9 mouse cellular contexts compared by ENCODE assay signal in the genomic region with DNA sequence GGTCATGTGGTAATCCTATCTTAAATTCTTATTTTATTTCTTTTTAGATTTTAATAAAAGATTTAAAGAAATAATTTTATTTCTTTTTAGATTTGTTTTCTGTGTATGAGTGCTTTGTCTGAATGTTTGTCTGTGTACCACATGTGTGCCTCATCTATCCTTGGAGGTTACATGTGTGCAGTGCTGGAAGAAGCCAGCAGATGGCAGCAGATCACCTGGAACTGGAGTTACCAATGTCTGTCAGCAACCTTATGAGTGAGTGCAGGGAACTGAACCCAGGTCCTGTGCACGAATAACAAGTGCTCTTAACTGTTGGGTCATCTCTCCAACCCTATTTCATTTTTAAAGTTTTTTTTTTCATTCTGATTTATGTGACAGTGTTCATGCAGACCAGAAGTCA. TPM values are rescaled to one million over a fixed set of nuclear protein-coding genes. Genes with fewer than 3 reads are reported as not detected.
DNase-seq lines count a peak whose midpoint lies in the region; ATAC-seq and TF ChIP-seq lines count a peak whose summit lies in the region.
"Had no signal": no experiment of that assay in that cellular context is flagged by ENCODE, and none has a peak within 500 bp of the region (broad histone marks: within the 10 kb centered on the region; RNA-seq: fewer than 3 reads in every experiment).

No protein-coding gene starts in this region.

- no peaks in the 10 kb centered on the region for H3K36me3 ChIP-seq in forebrain, embryonic 14.5 days (ENCODE audit: control insufficient read depth, insufficient read depth, low read length)
- no peaks in the 10 kb centered on the region for H3K36me3 ChIP-seq in forebrain, embryonic 13.5 days (ENCODE audit: poor library complexity, severe bottlenecking)
- no peaks in the 10 kb centered on the region for H3K36me3 ChIP-seq in thymus, adult 2 months (ENCODE audit: control insufficient read depth, insufficient read depth, low read length)
- H3K36me3 ChIP-seq: stomach, embryonic 15.5 days had no signal

- no peak overlapping the region for H3K9ac ChIP-seq in forebrain, embryonic 14.5 days (ENCODE audit: low read length)
- no peak overlapping the region for H3K9ac ChIP-seq in forebrain, embryonic 13.5 days
- H3K9ac ChIP-seq: stomach, embryonic 15.5 days had no signal

- ATAC-seq in forebrain, embryonic 14.5 days: no peak
- no peak for ATAC-seq in forebrain, embryonic 13.5 days

- no peak overlapping the region for H3K4me3 ChIP-seq in forebrain, embryonic 14.5 days (ENCODE audit: low read depth, low read length)
- no peak overlapping the region for H3K4me3 ChIP-seq in forebrain, embryonic 13.5 days
- H3K4me3 ChIP-seq in thymus, adult 2 months (ENCODE audit: control insufficient read depth, insufficient read depth, low read length): no peak overlapping the region
- H3K4me3 ChIP-seq: stomach, embryonic 15.5 days had no signal

- 88% methylated on average over 1 of the region's 1 CpGs for WGBS in forebrain, embryonic 14.5 days
- WGBS in forebrain, embryonic 13.5 days: 82% methylated on average over 1 of the region's 1 CpGs
- 91% methylated on average over 1 of the region's 1 CpGs for WGBS in thymus, adult 2 months

- no peak for TF ChIP-seq CTCF in thymus, adult 2 months (IDR thresholded peaks at IDR 0.05; ENCODE audit: borderline replicate concordance, control insufficient read depth, extremely low read depth, insufficient read depth, low read length, poor library complexity)

- H3K4me1 ChIP-seq in forebrain, embryonic 14.5 days (ENCODE audit: control insufficient read depth, insufficient read depth, low read length): no peaks in the 10 kb centered on the region
- no peaks in the 10 kb centered on the region for H3K4me1 ChIP-seq in forebrain, embryonic 13.5 days
- H3K4me1 ChIP-seq in thymus, adult 2 months (replicated peaks; ENCODE audit: control insufficient read depth, insufficient read depth, low read length): no peaks in the 10 kb centered on the region

- no peaks in the 10 kb centered on the region for H3K9me3 ChIP-seq in forebrain, embryonic 14.5 days (replicated peaks; ENCODE audit: control insufficient read depth, low read length)
- H3K9me3 ChIP-seq in forebrain, embryonic 13.5 days (replicated peaks): peaks cover 3% of the 10 kb centered on the region; the same call in 1 of the 2 replicates
- H3K9me3 ChIP-seq: stomach, embryonic 15.5 days had no signal

- TF ChIP-seq POLR2A in thymus, adult 2 months (IDR thresholded peaks at IDR 0.05; ENCODE audit: control insufficient read depth, extremely low read depth, insufficient read depth, low read length, poor library complexity): no peak

- DNase-seq in forebrain, embryonic 14.5 days (ENCODE audit: low spot score): peak; percentile 48
- DNase-seq in right cerebral cortex, adult 18-20 months: peak; percentile 5
- DNase-seq in right cerebral cortex, postnatal 25 days: no peak
- peak; percentile 47 to 66 for DNase-seq in cerebellum, postnatal 25 days
- DNase-seq in kidney, postnatal 4 days: peak; percentile 71 to 76
- DNase-seq in lung, postnatal 4 days: peak; percentile 32 to 65
- peak; percentile 75 for DNase-seq in thymus, adult 2 months

- no peaks in the 10 kb centered on the region for H3K27me3 ChIP-seq in forebrain, embryonic 14.5 days (replicated peaks; ENCODE audit: control insufficient read depth, insufficient read depth, low read length)
- no peaks in the 10 kb centered on the region for H3K27me3 ChIP-seq in forebrain, embryonic 13.5 days
- no peaks in the 10 kb centered on the region for H3K27me3 ChIP-seq in thymus, adult 2 months (ENCODE audit: control insufficient read depth, insufficient read depth, low read length)
- H3K27me3 ChIP-seq: stomach, embryonic 15.5 days had no signal

- no peak overlapping the region for H3K27ac ChIP-seq in forebrain, embryonic 14.5 days (ENCODE audit: low read depth, low read length)
- no peak overlapping the region for H3K27ac ChIP-seq in forebrain, embryonic 13.5 days
- no peak overlapping the region for H3K27ac ChIP-seq in thymus, adult 2 months (ENCODE audit: control insufficient read depth, insufficient read depth, low read length)
- H3K27ac ChIP-seq: stomach, embryonic 15.5 days had no signal

- no peak overlapping the region for H3K4me2 ChIP-seq in forebrain, embryonic 14.5 days (ENCODE audit: low read length)
- no peak overlapping the region for H3K4me2 ChIP-seq in forebrain, embryonic 13.5 days
- H3K4me2 ChIP-seq: stomach, embryonic 15.5 days had no signal

RNA-seq across cellular contexts. Expression of a gene that starts 35.1 kb away (rescaled TPM):
- polyA plus RNA-seq in forebrain, embryonic 14.5 days (2014; fragmentation: Nextera tagmentation; extraction: Ambion mirVana): 0.56 and 0.90 TPM in 2 replicates
- 0.78 and 0.84 TPM in 2 replicates for polyA plus RNA-seq in forebrain, embryonic 13.5 days (2015; fragmentation: Nextera tagmentation; extraction: Ambion mirVana)
- polyA plus RNA-seq in thymus, adult 2 months (2012; rRNA removed): 1.4 and 2.5 TPM in 2 replicates

RNA-seq across cellular contexts. Expression of a gene that starts 47.2 kb away (rescaled TPM):
- polyA plus RNA-seq in forebrain, embryonic 14.5 days (2014; fragmentation: Nextera tagmentation; extraction: Ambion mirVana): 14.4 and 17.1 TPM in 2 replicates
- polyA plus RNA-seq in forebrain, embryonic 13.5 days (2015; fragmentation: Nextera tagmentation; extraction: Ambion mirVana): 23.8 and 26.5 TPM in 2 replicates
- polyA plus RNA-seq in thymus, adult 2 months (2012; rRNA removed): 16.8 and 19.5 TPM in 2 replicates

RNA-seq across cellular contexts. Expression of a gene that starts 50.7 kb away (rescaled TPM):
- polyA plus RNA-seq in forebrain, embryonic 14.5 days (2014; fragmentation: Nextera tagmentation; extraction: Ambion mirVana): 150 and 158 TPM in 2 replicates
- polyA plus RNA-seq in forebrain, embryonic 13.5 days (2015; fragmentation: Nextera tagmentation; extraction: Ambion mirVana): 137 and 156 TPM in 2 replicates
- polyA plus RNA-seq in thymus, adult 2 months (2012; rRNA removed): 185 and 209 TPM in 2 replicates
